Mouse (Mus musculus) testis, postnatal 10 days (tissue): Measurements from ENCODE around the gene Olfr827.

Experiments used
- DNase-seq: peaks from one replicate; pipeline ENCODE4 v3.0.0; 2021; ENCODE audit warnings: low spot score

Gene Olfr827

DNA sequence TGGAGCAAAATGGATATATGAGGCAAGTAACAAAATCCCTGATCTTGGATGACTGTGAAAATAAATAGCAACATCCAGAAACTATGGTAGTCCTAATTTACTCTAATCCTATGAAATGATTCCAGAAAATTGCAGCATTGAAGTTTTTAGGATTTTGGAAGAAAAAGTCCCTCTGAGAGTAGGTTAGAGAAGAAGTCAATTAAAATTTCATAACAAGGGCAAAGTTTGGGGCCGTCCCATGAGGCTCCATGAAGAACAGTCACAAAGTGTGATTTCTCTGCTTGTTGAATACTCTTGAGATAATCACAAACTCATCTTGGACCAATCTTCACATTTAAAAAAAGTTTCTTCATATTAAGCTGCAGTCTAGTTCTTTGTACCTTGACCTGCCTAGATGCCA lies at the start of gene Olfr827:
TSS of gene Olfr827 (minus strand) at position 101 of the 400 bp plus-strand sequence.
- DNase-seq, result no peak

DNA sequence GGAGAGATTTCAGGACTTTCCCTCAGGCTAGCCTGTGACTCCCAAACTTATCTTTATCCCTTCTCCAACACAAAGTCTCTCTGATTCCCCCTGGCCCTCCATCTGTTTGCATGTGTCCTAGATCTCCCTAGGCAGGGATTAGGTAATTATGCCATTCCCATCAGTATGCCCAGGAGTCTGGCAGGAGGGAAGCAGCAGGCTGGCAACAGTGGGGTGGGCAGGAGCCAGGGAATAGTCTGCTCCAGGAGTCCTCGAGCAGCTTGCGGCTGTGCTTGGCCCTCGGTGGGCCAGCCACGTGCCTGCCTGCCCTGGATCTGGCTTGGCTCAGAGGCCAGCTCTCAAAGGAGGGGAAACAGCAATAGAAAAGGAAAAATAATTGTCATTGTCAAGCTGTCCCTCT lies 49.0 kb upstream of the Olfr827 start:
- DNase-seq, result no peak

DNA sequence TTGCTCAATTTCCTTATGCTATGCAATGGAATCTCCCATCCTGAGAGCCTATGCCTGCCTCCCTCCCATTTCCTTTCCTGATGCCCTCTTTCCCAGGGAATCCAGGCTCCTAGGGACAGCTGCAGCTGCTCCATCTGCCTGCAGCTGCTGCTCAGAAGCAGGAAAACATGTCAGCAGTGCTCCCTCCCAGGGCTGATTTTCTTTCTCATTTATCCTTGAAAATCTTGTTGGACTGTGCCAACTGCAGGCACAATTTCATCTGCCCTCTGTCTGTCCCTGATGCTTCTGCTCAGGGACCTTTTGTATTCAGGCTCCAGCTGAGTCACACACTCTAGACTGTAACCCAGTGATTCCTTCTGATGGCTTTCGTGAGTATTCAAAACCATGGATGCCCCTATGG lies 45.3 kb upstream of the Olfr827 start:
- DNase-seq, result no peak

DNA sequence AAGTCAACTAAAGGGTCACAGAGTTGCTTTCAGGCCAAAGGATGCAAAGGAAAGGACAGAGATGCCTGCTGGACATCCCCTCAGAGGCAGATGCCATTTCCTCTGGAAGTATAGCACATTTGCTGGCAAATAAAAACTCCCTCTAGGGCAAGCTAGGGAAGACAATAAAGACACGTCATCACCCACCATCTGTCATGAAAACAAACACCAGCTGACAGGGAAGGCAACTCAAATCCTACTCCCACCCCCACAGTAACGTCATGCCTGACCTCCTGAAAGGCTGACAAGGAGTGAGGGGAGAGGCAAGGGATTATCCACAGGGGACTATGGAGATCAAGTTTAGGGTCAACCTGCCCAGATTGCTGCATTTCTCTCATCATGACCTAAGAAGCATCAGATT lies 30.1 kb upstream of the Olfr827 start:
- DNase-seq, result no peak

DNA sequence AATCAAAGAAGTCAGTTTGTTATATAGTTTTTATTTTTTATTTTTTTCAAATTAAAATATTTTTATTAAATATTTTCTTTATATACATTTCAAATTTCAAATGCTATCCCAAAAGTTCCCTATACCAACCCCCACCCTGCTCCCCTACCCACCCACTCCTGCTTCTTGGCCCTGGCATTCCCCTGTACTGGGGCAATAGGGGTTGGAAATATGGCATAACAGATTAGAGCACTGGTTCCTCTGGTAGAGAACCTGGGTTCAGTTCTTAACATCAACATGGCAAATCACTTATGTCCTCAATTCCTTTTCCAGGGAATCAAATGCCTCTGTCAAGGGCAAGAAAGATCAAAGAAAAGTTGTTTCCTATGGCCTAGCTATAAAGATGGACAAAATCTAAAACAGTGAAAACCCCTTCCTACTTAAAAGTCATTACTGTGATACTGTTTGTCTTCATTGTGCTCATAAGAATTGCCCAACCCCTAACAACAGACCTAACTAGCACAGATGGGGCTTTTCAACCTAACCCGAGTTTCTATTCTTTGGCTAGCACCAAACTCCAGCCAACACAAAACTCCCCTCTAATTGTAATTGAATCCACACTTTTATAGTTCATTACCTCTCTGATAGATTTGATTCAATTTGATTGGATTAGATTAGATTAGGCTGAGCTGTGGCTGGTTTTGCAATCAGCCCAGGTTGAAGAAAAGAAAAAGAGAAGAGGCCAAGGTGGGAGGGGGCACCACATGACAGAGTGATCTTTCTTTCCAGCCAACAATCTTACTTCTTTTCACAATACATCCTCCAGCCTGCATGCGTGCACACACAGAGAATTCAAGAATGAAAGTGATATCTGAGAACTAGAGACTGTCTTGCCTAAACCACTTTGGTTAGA lies 24.4 kb upstream of the Olfr827 start:
- no peak for DNase-seq

DNA sequence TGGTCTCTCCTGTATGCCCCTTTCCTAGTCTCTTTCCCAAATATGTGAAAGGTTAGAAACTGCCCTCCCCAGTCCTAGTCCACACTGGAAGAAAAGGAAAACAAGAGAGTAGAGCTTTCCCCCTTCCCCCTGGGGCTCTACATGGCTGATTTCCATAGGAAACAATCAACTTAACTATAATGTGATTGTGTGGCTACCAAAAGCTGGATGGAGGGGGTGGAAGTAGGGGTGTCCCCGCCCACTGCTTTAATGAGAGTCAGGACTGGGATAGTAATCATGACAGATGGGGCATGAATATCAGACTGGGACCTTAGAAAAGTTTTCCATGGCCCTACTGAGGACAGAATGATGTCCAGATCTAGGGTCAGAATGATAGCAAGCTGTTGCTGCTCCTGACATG lies 20.4 kb upstream of the Olfr827 start:
- no peak for DNase-seq

DNA sequence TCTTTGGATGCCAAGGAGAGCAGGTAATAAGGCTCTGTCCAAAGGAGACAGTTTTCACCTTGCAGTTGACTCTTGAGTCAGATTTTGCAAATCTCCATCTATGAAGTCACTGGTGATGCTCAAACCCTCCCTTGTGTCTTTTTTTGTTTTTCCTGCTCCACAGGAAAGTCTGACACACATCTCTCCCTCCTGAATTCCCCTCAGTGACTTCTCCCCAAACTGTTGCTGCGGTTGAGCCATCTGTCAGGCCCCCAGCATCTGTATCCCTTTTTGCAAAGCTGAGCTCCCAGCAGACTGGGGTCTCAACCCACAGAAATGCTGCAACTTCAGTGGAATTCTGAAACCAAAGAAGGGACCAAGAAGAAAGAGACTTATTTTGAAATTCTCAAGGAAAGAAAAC lies 17.9 kb upstream of the Olfr827 start:
- no peak for DNase-seq

DNA sequence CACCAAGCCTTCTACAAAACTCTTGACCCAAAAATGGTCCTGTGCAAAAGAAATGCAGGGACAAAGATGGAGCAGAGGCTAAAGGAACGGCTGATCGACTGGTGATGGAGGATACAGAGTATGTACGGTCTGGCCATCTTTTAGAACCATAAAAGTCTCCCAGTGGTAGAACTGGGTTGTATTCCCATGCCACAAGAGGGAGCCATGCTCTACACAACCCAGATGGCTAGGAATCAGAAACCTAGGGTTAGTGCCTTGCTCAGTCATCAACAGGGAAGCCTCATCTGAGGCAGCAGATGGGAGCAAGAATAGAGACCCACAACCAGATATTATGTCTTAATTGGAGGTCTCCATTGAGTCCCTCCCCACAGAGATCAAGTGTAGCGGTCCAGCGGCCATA lies 15.4 kb upstream of the Olfr827 start:
- no peak for DNase-seq

DNA sequence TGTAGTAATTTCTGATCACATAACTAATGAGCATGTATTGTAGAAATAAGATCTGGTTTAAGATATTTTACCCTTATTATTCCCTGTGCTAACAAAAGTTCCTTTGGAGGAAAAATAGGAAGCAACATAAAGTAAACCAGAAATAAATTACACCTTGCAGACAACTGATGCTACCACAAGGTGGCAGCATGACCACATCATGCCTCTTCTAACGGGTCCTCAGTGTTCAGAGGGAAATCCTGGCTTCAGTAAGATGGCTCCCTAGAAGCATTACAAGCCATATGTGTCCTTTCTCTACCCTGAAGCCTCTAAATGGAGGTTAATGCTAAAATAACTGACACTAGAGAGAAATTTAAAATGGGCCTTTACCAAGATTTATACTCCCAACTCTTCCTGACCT lies 14.0 kb upstream of the Olfr827 start:
- peak; percentile 57 for DNase-seq

DNA sequence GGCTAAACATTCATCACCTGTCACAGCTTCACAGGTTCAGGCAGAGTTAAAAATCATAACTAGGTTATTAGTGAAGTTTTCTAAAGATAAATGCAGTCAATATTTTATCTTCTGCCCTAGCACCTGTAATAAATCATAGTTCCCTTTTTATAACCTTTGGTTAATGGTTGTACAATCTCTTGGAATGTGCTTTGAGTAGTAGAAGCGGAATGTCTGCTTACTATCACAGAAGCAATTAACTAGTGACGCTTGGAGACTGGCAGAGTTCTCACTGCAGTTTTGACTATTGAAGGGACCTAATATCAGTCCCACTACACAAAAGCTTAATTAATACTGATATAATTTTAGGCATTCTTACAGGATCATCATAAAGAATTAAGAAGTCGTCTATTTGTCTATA lies 10.8 kb upstream of the Olfr827 start:
- DNase-seq, result no peak

DNA sequence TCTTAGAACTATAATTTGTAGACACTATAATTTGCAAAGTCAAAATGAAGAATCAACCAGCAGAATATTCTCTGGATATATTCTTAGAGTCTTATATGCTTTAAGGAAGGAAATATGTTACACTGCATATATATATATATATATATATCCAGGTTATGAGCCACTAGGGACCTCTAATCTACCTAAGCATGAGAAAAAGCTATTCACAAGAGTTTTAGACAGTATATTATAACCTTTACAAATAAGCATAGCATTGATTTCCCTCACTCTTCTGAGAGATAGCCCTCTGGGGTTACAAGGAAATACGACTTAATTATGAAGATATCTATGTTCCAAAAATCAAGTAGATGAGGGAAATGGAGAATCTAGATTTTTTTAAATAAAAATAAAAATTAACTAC lies 30.1 kb downstream of the Olfr827 start, which contains the start of gene Olfr826:
TSS of gene Olfr826 (minus strand) at position 101 of the 400 bp plus-strand sequence.
- no peak for DNase-seq

DNA sequence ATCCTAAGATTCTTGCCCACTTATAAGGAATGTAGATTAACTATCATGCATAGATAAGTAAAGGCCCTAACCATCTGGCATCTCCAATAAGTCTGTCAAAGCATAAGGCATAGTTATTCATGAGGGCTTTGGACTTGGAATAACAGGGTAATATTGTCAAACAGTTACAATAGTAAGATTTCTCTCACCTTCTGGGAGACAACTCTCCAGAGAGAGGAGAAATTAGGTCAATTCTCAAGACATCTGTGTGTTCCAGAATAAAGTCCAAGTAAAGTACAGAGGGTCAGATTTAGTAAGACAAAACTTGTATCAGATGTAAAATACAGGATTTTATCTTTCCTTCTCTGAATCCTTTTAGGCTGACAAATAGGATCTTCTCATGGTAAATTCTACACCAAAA lies 47.5 kb downstream of the Olfr827 start, which contains the start of gene Olfr825:
TSS of gene Olfr825 (minus strand) at position 101 of the 400 bp plus-strand sequence.
- DNase-seq, result no peak

DNA sequence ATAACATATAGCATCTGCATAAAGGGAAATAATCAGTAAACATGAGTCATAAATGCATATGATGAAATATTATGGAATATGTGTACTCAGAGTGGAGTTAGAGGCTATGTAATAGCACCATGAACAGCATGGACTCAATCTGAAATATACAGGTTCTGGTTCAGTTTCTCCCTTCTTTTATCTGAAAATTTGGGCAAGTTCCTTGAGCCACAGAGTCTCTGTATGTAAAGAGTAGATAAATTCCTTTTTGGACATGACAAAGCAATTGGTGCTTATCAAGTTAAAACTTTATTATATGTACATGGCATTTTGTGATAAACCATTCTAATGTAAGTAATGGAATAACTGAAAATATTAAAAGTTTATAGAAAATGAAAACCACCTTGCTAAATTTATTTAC lies 49.0 kb downstream of the Olfr827 start:
- no peak for DNase-seq
